Mouse (Mus musculus) gastrocnemius, postnatal 4 days (tissue): Measurements from ENCODE around the gene Tmc6. TPM values are rescaled to one million over a fixed set of nuclear protein-coding genes. Genes with fewer than 3 reads are reported as not detected.

ENCODE experiments used
- DNase-seq, 2 experiments: peaks; one replicate each; pipeline ENCODE4 v3.0.0; 2021 to 2022; ENCODE audit warnings: low spot score in 2 of 2, mixed read lengths in 2 of 2
- total RNA-seq, 2 experiments: library from RNA; stranded (reverse); gene quantifications; 2 replicates each; pipeline ENCODE4 v1.2.3; 2021

The Tmc6 gene
- total RNA-seq, 2 experiments from 2014 or later: 17.9 to 25.2 TPM

DNA sequence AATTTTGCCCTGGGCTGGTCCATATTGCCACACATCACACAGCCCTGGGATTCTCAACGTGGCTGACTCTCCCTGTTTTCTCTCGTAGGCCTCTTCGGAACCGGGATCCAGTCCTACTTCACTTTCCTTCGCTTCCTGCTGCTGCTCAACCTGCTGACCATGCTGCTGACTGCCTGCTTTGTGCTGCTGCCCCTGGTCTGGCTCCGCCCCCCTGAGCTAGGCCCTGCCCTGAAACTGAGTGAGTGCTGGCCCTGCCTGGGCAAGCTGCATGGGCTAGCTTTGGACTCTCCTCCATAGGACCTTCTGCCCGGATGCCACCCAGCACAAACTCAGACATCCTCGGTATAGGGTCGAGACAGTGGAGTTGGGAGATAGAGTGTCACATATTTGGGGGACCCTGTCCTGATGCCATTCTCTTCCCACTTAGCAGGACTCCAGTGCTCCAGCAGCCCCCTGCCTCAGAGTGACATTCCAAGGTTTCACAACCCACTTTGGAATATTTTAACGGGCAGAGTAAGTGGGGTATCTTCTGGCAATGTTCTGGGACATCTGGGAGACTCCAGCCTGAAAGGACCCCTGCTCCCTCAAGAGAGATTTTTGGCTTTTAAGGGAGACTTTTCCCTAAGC, 1.8 kb upstream of the Tmc6 start:
- DNase-seq: no peak

DNA sequence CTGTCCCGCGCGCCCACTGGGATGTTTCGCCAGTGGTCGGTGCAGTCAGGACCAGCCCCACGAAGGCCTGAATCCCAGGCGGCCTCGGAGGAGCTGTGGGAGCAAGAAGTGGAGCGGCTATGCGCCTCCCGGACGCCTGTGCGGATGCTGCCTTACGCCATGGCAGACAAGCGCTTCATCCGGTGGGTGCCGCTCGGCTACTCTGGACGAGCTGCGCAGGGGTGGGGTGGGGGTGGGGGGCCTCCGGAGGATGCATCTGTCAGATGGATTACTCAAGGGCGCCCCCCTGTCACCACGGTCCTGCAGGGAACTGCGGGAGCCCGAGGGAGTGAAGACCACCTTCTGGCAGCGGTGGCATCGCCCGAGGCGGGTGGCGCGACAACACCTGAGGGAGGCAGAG, 1.1 kb upstream of the Tmc6 start:
- DNase-seq: peak; percentile 49 to 63

DNA sequence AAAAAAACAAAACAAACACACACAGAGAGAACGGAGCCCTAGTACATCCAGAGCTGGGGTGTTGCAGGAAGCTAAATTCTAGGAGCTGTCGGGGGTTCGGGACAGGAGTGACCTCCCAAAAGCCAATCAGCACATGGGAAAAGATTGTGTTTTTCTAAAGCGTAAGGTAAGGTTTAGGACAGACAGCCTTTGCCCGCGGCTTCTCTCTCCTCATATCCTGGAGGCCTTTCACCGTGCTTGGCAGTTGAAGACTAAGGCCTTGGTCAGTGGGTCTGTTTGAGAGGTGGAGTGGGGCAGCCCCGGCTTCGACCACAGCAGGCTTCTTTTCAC, 672 bp upstream of the Tmc6 start:
- DNase-seq: no peak

DNA sequence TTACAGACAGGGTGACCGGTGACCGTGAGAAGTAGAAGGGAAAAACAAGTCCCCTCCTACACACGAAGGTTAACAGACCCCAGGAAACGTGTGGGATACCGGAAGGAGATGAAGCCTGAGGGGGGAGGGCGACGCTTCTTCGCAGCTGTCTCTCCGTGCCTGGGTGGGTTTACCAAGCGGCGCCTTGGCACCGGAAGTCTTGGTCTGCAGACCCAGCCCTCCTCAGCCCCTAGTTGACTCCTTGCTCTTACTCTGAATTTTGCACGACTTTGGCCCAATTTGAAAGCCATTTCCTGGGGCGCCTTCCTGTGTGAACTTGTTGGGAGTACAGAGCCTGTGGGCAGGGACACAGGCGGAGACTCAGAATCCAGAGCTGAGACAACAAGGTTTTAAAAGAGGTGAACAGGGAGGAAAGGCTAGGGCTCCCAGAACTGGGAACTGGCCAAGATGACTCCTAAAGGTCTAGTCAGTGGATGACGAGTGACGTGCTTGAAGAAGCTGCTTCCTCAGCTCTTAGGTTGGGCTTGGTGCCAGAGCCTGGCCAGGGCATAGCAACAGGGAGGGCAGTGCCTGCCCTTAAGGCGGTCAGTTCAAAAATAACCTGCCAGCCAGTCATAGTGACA, 688 bp downstream of the Tmc6 start:
- peak in 1 of 2 experiments; percentile 65 for DNase-seq

DNA sequence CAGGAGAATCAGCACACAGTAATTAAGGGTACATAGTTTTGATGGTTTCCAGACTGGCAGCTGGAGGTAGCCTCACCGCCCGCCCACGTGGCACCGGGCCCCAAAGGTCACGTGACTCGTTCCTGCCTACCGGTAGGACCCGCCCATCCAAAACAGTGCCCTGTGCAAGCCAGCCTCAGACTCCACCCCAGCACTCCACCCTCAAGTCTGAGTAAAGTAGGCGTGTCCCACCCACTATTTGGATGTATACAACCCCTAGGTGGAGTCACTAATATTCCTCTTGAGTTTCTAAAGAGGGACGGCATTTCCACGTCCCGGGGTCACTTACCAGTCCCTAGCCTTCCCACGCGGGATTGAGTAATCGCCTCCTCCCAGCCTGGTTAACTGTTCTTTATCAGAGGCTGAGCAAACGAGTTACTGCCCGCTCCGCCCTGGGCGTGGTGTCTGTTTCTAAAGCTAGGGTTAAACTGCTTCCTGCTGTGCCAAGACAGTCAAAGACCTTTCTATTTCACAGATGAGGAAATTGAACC, 1.4 kb downstream of the Tmc6 start:
- peak; percentile 50 to 82 for DNase-seq

DNA sequence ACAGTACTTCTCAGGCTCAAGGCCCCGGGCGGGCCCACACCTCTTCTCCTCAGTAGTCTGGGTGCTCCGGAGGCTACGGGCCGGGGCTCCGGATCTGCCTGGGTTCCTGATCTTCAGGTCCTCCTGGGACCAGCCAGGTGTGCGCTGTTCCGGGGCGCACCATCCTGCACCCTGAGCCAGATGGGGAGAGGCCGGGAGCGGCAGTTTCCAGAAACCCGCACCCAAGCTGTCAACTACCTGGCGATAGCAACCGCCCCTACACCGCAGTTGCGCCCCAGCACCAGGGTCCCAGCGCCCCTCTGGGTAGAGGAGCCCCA, 1.8 kb downstream of the Tmc6 start:
- no peak for DNase-seq

DNA sequence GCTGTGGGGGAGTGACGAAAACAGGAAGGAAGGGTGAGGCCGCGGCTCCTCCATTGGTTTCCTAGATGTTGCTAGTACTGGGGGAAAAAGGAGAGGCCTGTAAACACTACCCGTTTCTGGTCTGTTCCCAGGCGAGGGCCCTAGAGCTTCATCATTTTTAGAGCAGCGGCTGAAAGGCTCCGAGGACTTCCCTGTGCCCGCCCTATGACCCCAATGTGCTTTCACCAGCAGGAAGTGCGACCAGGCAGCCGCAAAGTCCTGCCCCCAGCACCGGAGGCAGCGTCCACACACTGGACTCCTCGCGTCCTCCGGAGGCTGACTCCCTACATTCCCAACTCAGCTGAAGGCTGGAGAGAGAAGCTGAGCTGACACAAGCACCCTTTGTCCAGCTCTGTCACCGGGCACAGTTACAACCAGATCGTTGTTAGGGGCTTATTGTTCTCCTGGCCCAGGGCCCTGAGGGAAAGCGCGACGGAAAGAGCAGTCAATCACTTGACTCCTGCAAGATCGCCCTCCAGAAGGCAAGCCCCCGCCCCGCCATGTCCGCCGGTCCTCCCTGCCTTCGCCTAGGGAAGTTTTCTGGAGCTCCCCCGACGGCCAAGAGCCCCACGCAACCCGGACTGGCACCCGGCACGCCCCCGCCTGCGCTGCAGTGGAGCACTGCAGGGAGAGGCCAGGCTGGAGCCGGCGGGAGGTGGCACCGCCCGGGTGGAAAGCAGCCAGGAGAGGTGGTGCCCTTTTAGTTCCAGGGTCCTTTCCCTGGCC, 2.4 kb downstream of the Tmc6 start:
- peak in 1 of 2 experiments; percentile 63 for DNase-seq

DNA sequence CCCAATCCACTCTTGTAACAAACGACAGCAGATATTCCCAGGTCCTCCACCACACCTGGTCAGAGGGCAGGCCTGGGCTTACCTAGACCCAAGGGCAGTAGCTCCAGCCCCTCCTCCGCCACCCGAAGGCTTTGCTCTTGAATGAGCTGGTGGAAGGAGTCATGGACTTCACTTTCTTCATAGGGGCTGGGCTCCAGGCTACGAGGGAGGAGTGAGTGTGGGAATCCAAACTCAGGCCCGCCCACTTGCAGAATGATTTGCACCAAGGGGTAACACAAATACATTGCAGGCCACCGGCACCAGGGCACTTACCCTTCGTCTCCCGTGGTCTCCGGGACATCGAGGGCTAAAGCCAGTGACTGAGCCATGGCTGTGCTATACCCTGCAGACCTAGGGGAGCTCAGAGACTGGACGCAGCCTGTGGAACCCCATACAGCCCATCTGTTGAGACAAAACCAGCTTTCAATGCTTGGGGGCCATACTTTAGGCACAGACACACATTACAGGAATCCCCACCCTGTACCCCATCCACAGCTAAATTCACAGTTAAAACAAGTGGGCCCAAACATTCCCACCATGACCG, 3.1 kb downstream of the Tmc6 start:
- DNase-seq: no peak

DNA sequence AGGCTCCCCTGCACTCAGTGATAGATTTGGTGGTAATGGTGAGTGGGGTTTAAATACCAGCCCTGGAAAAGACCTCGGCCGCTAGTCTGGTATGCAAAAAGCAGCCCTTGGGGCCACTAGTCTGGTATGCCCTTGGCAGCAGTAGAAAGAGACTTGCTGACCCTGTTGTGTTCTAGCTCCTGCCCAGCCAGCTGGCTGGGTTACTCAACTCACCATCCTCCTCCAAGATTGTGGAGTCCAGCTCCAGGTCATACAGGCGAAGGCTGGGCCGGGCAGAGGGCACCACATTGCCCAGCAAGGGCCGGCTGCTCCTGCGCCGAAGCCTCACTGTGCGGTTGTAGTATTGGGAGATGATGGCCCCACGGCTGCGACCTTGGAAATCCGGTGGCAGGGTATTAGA, 4.0 kb downstream of the Tmc6 start:
- DNase-seq: no peak

DNA sequence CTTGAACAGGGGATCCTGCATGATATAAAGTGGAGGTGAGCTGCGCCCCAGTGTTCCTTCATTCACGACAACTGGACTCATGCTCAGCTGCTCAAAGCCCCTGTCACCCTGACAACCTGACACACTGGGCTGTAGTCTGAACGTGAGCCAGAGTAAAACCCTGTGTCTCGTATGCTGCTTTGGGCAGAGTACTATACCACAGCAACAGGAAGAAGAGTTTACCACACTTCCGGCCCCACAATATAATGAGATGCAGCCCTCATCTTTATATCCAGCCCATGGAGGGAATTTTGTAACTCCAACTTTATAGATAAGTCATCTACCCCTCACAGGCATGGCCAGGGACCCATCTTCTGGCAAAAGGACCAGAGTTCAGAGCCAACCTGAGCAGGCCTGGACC, 4.9 kb downstream of the Tmc6 start:
- DNase-seq: no peak

DNA sequence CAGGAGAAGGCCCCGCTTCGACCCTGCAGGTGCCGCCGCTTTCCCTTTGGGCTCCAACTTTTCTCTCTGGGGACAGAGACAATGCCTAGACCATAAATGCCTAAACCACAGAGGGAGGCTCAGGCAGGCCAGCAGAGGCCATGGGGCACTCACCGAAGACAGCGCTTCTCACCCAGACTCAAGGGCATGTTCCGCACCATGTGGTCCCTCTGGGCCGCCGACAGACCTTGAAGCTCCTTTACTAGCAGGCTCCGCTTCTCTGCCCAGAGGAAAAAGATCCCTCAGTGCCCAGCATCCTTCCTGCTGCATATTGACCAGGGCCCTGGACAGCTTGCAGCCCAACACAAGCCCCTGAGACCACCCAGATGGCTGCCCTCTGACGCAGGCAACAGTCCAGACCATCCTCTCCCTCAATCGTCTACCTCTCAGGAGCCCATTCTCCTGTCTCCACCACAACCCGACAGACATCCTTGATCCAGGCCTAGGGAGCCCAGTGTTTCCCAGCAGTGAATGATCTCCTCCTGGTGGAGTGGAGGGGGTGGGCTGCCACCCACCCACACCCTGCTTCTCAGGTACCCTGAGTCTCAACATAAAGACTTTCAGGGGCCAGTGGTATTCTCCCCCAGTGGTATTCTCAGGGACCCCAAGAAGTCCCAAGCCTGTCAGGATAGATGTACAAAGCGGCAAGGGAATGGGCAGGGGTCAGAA, 5.8 kb downstream of the Tmc6 start:
- DNase-seq: no peak

DNA sequence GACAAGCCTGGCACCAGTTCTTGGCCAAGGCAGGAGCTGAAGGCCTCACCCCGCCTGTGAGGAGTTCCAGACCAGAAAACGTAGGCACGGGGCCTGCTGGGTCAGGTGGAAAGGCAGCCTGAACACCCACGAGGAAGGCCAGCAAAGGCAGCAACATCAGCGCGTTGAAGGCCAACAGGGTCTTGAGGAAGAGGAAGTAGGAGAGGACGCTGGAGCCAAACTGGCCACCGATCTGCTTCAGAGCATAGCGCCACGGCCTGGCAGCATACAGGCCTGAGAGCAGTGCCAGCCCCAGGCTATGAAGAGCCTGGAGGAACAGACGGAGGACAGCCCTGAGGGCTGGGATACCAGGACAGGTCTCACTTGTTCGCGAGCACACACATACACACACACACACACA, 6.5 kb downstream of the Tmc6 start:
- DNase-seq: no peak

DNA sequence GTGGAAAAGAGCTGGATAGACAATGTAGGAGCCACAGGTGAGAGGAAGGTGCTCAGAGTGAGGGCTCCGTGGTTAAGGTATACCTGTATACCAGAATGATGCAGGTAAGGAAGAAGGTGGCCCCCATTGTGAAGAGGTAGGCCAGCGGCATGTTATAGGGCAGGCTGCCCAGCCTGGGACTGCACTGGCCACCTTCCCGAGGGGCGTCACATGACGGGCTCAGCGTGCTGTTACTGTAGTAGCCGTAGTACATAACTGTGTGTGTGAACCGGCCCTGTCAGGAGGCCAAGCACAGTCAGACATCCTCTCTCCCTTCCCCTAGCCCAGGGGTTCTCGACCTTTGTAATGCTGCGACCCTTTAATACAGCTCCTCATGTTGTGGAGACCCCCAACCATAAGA, 7.1 kb downstream of the Tmc6 start:
- no peak for DNase-seq

DNA sequence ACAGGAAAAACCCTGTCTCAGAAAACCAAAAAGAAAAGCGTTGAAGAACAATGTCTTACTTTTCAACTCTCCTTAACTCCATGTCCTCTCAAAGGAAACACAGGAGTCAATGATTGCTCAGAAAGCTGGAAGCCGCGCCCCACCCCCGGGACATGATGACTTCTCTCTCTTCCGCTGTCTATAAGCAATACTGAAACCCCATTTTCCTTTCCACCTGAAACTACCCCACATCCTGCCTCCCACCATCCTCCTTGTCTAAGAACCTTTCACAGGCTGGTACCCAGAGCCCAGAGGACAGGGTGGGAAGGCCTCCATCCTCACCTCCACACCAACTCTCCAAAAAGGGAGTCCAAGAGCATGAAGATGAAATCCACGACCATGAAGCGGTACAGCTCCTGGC, 9.6 kb downstream of the Tmc6 start:
- DNase-seq: no peak

DNA sequence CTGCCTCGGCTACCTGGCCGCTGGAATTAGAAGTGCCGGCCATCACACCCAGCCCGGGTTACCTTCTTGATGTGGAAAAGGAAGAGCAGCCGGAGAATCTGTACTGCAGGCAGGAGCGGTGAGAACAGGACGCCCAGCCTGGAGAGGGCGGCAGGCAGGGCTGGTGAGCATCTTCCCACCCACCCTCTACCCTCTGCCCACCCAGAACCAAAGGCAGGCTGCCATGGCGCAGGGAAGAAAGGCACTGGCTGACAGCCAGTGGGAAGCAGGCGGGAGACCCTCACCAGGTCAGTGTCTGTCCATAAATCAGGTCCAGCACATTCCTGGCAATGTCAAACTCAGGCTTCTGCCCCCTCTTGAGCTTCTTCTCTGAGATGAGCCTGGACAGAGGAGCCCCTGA, 11.6 kb downstream of the Tmc6 start:
- no peak for DNase-seq

DNA sequence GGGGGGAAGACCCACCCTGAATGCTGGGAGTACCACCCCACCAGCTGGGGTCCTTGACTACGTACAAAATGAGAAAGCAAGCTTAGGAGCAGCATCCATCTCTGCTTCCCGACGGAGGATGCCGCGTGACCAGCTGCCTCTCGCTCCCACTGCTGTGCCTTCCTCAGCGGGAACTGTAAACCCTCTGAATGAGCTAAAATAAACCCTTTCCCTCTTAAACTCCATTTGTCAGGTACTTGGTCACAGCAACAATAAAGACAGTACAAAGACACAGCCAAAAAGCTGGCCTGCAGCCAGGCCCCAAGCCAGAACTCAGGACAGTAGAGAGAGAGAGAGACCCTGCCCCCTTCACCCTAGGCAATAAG, 12.3 kb downstream of the Tmc6 start:
- no peak for DNase-seq

DNA sequence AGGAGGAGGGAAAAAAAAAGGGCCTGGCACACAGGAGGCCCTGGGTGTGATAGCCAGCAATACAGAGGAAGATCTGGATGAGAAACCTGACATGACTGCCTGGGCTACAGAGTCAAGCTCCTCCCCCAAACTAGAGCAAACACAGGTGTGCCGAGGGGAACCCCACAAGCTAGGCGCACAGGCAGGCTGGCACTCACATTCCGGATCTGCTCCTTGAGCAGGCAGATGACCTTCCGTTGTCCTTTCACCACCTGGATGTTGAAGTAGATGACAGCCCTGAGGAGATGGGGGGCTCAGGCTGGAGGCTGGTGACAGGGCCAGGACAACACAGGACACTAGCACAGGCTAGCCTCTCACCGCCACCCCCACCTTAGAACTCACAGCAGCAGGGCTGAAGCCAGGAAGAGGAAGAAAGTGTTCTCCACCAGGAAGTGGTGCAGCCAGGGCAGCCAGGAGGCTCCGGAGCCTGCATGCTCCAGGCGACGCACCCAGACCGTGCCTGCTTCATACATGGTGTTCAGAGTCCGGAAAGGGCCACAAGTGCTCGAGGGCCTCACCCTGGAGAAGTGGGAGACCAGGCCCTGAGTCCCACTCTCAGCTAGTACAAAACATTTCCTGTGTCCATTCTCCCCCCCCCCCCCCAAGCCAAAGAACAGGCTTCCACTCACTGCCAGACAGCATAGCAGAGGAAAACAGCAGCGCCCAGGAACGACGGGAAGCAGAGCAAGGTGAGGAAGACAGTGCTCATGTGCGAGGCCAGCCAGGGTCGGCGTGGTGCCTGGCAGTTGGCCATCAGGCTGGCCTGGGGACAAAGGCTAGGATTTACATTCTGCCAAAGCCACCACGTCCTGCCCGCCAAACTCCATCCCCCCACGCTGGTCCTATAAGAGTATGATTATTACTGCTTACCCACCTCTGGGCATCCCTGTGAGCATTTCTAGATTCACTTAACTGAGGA, 13.0 kb downstream of the Tmc6 start:
- no peak for DNase-seq

DNA sequence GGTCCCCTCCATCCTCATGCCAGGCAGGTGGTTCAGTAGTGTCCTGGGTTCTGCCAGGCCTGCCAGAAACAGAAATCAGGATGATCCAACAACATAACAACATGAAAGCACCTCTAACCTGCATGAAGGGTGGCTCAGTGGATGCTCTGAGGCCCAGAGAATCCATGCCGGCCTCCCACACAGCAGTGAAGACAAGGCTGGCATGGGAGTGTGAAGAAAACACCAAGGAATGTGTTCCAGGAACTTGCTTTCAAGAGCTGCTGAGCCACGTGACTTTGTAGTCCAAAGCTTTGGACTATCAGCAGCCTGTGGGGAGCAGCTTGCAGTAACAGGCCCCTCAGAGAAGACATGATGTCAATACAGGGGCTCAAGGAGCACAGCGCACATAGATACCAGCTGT, 15.7 kb downstream of the Tmc6 start:
- DNase-seq: no peak

DNA sequence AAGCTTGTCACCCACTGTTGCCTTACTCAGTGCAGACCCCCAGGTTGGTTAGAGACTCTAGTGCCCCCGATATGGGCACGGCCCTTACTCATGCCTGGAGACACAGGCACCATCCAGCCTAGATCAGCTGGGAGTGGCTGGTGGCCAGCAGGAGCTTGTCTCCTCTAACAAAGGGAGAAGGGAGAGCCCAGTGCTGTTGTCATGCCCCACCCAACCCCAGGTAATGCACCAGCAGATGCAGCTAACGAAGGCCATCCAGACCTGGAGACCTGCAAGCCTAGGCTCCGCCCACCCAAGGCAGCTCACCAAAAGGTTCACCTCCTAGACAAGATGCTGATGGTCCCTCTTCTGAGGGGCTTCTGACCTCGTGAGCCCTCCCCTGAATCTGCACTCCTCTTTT, 16.6 kb downstream of the Tmc6 start:
- no peak for DNase-seq

DNA sequence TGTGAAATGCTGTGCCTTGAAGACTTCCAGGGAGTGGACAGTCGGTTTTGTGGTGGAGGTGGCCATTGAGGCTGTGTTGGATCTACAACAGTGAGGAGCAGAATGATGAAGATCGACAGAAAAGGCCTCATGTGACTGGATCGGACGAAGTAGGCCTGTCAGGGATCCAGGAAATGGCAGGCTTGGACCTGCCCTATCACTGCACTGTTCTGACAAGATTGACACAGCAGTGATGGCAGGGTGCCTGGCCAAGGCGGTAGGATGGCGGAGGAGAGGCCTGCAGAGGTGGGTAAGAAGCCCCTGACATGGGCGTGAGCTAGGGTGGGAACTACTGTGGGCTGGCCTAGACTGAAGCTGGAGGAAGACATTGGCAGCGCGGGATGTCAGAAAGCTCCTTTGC, 17.7 kb downstream of the Tmc6 start:
- DNase-seq: no peak

DNA sequence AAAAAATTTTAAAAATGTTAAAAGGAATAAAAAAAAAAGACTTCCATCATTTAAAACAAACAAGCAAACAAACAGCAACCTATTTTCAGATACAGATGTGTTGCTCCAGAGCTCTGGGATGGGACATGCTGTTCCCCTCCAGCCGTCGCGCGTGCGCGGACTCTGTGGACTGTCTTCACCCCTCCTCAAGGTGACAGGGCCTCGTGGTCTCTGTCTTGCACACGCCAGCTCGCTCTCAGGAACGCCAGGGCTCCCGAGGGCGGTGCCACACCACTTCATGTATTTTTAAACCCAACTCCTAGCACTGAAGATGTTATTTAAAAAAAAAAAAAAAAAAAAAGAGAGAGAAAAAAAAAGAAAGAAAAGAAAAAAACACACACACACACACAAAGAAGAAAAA, 19.8 kb downstream of the Tmc6 start:
- DNase-seq: no peak
